Mouse (Mus musculus) lung, embryonic 16.5 days (tissue): ENCODE measurements at regions not wholly inside any gene's neighbourhood (a gene's known extent, or its start where the extent isn't known, plus 50 kb on each side); places are given as distances from the start of the nearest gene placed in this dataset.

Experiments used
- ATAC-seq: fragments of 200-750 bp; cut with Nextera tagmentation; 2 replicates; pipeline ENCODE4 v1.8.0; 2017; ENCODE audit warnings: low read depth, mild to moderate bottlenecking, moderate library complexity
- H3K27ac ChIP-seq: fragments of 300-500 bp; sonication (generic); 2 replicates; pipeline ENCODE4 v1.5.1; 2014; ENCODE audit warnings: mild to moderate bottlenecking, control low read depth, low read length
- H3K27me3 ChIP-seq: fragments of 300-500 bp; sonication (generic); 2 replicates; pipeline ENCODE4 v1.6.1; 2014; ENCODE audit warnings: low read depth, low read length, mixed read lengths; ENCODE audit not compliant: control insufficient read depth, insufficient read depth
- H3K36me3 ChIP-seq: fragments of 300-500 bp; sonication (generic); 2 replicates; pipeline ENCODE4 v1.6.1; 2014; ENCODE audit warnings: low read length; ENCODE audit not compliant: control insufficient read depth, insufficient read depth
- H3K4me1 ChIP-seq: fragments of 300-500 bp; sonication (generic); replicated peaks from 2 replicates; pipeline ENCODE4 v1.6.1; 2014; ENCODE audit warnings: low read length, mixed read lengths; ENCODE audit not compliant: control insufficient read depth, insufficient read depth
- H3K4me2 ChIP-seq: fragments of 300-500 bp; sonication (generic); 2 replicates; pipeline ENCODE4 v1.6.1; 2014; ENCODE audit warnings: low read depth, low read length, control low read depth
- H3K4me3 ChIP-seq: fragments of 300-500 bp; sonication (generic); 2 replicates; pipeline ENCODE4 v1.5.1; 2014; ENCODE audit warnings: mild to moderate bottlenecking, low read length, control low read depth
- H3K9ac ChIP-seq: fragments of 300-500 bp; sonication (generic); 2 replicates; pipeline ENCODE4 v1.6.1; 2014; ENCODE audit warnings: low read length, control low read depth
- H3K9me3 ChIP-seq: fragments of 300-500 bp; sonication (generic); 2 replicates; pipeline ENCODE4 v1.6.1; 2016; ENCODE audit warnings: low read length; ENCODE audit not compliant: control insufficient read depth
- WGBS: fragments of 180-500 bp; shearing (Covaris S2); extraction: QIAGEN DNeasy Blood & Tissue Kit; methylation state at CpG from one replicate; pipeline ENCODE4 v1.1.7; 2014; 5-methylcytosine and 5-hydroxymethylcytosine counted together

DNA sequence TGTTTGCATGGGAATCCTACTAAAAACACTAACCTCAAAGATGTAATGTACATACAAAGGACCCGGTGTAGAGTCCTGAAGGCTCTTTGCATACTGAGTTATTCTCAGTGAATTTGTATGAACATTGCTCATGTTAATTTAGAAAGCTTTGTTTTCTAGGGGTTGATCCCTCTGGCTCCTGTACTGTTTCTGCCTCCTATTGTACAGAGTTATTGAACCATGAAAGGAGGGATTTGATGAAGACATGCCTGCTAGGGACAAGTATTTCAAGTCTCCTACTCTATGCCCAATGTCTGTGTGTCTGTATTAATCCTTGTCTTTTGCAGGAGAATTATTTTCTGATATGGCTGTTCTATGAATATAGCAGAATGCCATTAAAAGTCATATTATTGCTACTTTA is 1425.1 kb downstream of the Fam181b start:
- no peaks in the 10 kb centered on the region for H3K27me3 ChIP-seq
- 93% methylated on average over 1 of the region's 1 CpGs for WGBS
- H3K9ac ChIP-seq: no peak overlapping the region
- H3K4me1 ChIP-seq: no peaks in the 10 kb centered on the region
- H3K36me3 ChIP-seq: no peaks in the 10 kb centered on the region
- H3K4me2 ChIP-seq: no peak overlapping the region
- H3K27ac ChIP-seq: no peak overlapping the region
- no peak overlapping the region for H3K4me3 ChIP-seq
- no peaks in the 10 kb centered on the region for H3K9me3 ChIP-seq
- no peak for ATAC-seq

DNA sequence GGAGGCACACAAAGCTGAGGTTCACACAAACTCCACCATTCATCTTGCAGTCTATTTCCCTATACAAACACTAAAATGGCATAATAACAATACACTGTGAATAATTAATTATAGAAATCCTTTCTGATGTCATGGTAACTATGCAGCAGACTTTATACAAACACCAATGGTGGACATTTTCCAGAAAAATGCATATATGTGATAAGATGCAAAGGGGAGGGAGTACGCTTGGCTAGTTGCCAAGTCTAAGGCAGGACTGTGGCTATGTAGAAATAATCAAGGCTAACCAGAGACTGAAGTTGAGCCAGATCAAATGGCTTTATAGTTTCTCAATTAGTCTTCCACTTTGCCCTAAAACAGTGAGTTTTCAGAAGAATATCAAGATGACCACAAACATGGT is 1437.3 kb downstream of the Fam181b start:
- Histone ChIP-seq H3K36me3 (no peaks in the 10 kb centered on the region), H3K4me2 (no peak overlapping the region), H3K27ac (no peak overlapping the region), H3K27me3 (no peaks in the 10 kb centered on the region), H3K9ac (no peak overlapping the region), H3K4me3 (no peak overlapping the region), H3K9me3 (peaks cover 3% of the 10 kb centered on the region; the same call in 1 of the 2 replicates), H3K4me1 (no peaks in the 10 kb centered on the region)
- ATAC-seq: peak; percentile 49; the same call in 1 of the 2 replicates
- 67% methylated on average over 1 of the region's 1 CpGs for WGBS

DNA sequence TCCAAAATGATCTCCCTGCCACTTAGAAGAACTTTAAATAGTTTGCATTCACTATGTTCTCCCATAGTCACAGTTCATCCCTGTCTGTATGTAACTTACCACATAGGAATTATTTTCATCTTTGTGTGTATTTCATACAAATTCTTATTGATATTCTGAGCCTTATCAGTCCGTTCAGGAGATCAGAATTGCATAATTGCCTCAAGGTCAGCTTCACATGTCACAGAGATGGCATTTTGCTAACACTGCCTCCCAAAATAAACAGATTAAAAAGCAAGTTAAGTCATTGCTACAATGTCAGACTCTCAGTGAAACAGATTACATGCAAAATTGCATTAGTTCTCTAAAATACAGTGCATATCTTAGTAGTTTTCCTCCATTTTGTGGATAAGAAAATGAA is 1452.9 kb downstream of the Fam181b start:
- no peak for ATAC-seq
- Histone ChIP-seq H3K27me3 (no peaks in the 10 kb centered on the region), H3K4me3 (no peak overlapping the region), H3K27ac (no peak overlapping the region), H3K4me1 (no peaks in the 10 kb centered on the region), H3K9me3 (no peaks in the 10 kb centered on the region), H3K9ac (no peak overlapping the region), H3K36me3 (no peaks in the 10 kb centered on the region), H3K4me2 (no peak overlapping the region)
- 46% methylated on average over 1 of the region's 1 CpGs for WGBS

DNA sequence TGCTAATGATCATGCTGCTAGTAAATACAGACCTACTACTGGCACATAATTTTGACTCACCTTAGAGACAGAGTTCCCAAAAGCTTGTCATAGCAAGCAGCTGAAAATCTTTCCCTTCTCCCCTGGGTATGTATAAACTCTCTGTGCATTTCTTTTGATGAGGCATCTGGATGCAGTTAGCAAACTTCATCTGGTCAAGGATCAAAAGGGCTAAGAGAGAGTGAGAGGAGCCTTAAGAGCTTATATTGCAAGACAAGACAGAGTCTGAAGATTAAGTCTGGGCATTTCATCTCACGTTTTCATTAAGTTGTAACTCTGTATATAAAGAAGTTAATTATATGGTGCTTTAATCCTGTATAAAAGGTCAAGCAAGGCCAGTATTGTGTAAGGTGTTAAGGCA is 1468.7 kb downstream of the Fam181b start:
- Histone ChIP-seq H3K4me3 (no peak overlapping the region), H3K27me3 (no peaks in the 10 kb centered on the region), H3K9me3 (no peaks in the 10 kb centered on the region), H3K36me3 (no peaks in the 10 kb centered on the region), H3K27ac (no peak overlapping the region), H3K9ac (no peak overlapping the region), H3K4me2 (no peak overlapping the region), H3K4me1 (no peaks in the 10 kb centered on the region)
- ATAC-seq: no peak
- WGBS: 15% methylated on average over 1 of the region's 1 CpGs

DNA sequence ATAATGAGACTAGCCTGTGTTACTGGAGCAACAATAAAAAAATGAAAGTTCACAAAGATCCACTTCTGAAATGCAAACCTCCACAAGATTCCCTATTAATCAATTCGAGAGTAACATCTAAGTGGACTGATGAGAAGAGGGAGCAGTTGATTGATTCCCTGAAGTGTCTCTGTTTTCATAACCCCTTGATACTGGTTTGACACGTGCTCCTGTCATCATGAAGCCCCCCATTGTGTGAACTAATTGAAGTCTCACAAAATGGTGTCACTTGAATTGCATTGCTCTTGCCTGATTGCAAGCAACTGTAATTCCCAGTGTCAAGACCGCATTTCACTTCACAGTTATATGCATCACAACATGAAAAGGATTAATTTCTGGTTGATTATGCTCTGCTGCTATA is 1501.8 kb downstream of the Fam181b start:
- no peak overlapping the region for H3K4me2 ChIP-seq
- no peak overlapping the region for H3K27ac ChIP-seq
- no peak for ATAC-seq
- H3K4me3 ChIP-seq: no peak overlapping the region
- 36% methylated on average over 3 of the region's 3 CpGs for WGBS
- H3K4me1 ChIP-seq: no peaks in the 10 kb centered on the region
- no peaks in the 10 kb centered on the region for H3K9me3 ChIP-seq
- no peaks in the 10 kb centered on the region for H3K36me3 ChIP-seq
- no peak overlapping the region for H3K9ac ChIP-seq
- no peaks in the 10 kb centered on the region for H3K27me3 ChIP-seq

DNA sequence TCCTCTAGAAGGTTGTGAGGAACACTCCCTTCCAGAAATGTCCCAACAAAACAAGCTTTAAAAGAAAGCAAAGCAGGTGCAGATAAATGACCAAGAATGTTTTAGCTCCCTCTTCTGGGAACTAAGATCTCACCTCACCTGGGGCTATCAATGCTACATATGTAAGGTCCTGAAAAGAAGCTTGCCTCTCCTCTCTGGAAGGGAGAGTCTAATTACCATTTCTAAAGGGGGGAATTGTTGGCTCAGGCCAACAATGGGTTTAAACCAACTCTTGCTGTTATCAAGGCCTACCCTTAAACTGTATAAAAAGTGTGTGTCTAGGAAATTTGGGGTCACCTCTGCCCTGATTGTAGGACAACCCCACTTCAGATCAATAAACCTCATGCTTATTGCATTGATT is 1508.1 kb downstream of the Fam181b start:
- Histone ChIP-seq H3K4me3 (no peak overlapping the region), H3K4me1 (no peaks in the 10 kb centered on the region), H3K27ac (no peak overlapping the region), H3K36me3 (no peaks in the 10 kb centered on the region), H3K9me3 (no peaks in the 10 kb centered on the region), H3K4me2 (no peak overlapping the region), H3K27me3 (no peaks in the 10 kb centered on the region), H3K9ac (no peak overlapping the region)
- no peak for ATAC-seq

DNA sequence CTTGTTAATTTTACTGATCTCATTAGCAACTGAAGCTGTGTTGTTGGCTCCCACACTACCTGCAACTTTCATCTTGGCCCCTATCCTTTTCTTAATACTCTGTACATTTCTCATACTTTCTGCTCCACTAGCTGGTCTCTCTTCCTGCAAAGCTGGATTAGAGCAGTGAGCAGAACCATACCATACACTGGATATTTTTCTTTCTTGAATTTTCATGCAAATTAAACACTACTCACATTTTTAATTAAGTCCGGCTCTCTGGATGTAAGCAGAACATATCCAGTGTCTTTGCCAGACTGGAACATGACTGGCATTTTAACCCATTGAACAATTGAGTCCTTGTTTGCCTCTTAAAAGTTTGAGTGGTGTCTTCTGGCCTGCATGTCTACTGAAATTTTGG is 1515.0 kb downstream of the Fam181b start:
- 75% methylated on average over 1 of the region's 1 CpGs for WGBS
- no peaks in the 10 kb centered on the region for H3K27me3 ChIP-seq
- H3K4me3 ChIP-seq: no peak overlapping the region
- no peaks in the 10 kb centered on the region for H3K9me3 ChIP-seq
- H3K27ac ChIP-seq: no peak overlapping the region
- no peak overlapping the region for H3K4me2 ChIP-seq
- no peaks in the 10 kb centered on the region for H3K36me3 ChIP-seq
- no peak for ATAC-seq
- H3K4me1 ChIP-seq: no peaks in the 10 kb centered on the region
- no peak overlapping the region for H3K9ac ChIP-seq

DNA sequence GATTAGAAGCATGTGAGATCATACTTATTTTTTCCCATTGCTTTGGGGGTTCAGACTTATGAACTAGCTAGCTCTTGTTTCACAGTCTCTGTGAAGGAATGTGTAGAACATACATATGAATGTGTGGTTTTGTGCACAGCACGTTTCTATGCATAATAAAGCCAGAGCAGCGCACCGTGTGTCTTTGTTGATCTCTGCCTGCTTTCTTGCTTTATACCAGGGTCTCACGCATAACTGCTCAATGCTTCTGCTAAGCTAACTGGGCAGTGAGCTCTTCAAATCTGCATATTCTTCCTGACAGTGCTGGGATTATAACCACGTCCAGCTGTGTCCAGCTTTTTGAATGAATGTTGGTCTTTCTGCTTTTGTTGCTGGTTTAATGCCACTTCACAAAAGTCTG is 1539.3 kb downstream of the Fam181b start:
- WGBS: 84% methylated on average over 5 of the region's 5 CpGs

DNA sequence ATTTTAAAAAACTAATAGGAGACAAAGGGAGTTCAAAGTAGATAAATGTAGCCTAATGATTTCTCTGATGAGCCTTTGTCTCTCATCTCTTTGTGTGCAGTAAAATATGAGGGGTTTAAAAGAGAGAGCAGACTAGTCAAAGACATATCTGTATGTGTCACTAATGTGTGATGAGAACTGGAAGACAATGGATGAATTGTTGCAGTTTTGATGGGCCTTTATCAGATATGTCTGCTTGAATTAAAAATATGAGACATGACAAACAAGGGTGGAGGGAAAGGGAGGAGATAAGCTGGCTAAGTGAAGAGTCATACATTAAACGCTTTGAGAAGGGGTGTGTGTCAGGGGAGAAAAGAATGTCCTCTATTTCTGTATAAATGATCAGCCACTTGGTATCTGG is 1544.9 kb downstream of the Fam181b start:
- H3K9ac ChIP-seq: no peak overlapping the region
- H3K4me3 ChIP-seq: no peak overlapping the region
- no peaks in the 10 kb centered on the region for H3K36me3 ChIP-seq
- 57% methylated on average over 1 of the region's 1 CpGs for WGBS
- no peaks in the 10 kb centered on the region for H3K9me3 ChIP-seq
- H3K27ac ChIP-seq: no peak overlapping the region
- H3K4me1 ChIP-seq: no peaks in the 10 kb centered on the region
- no peak for ATAC-seq
- H3K27me3 ChIP-seq: no peaks in the 10 kb centered on the region
- no peak overlapping the region for H3K4me2 ChIP-seq

More for the DNA sequence above, 1539.3 kb downstream of the Fam181b start:
- no peak overlapping the region for H3K4me2 ChIP-seq
- no peaks in the 10 kb centered on the region for H3K36me3 ChIP-seq
- no peak for ATAC-seq
- no peak overlapping the region for H3K4me3 ChIP-seq
- no peaks in the 10 kb centered on the region for H3K4me1 ChIP-seq
- H3K9me3 ChIP-seq: no peaks in the 10 kb centered on the region
- H3K9ac ChIP-seq: no peak overlapping the region
- no peaks in the 10 kb centered on the region for H3K27me3 ChIP-seq
- no peak overlapping the region for H3K27ac ChIP-seq

DNA sequence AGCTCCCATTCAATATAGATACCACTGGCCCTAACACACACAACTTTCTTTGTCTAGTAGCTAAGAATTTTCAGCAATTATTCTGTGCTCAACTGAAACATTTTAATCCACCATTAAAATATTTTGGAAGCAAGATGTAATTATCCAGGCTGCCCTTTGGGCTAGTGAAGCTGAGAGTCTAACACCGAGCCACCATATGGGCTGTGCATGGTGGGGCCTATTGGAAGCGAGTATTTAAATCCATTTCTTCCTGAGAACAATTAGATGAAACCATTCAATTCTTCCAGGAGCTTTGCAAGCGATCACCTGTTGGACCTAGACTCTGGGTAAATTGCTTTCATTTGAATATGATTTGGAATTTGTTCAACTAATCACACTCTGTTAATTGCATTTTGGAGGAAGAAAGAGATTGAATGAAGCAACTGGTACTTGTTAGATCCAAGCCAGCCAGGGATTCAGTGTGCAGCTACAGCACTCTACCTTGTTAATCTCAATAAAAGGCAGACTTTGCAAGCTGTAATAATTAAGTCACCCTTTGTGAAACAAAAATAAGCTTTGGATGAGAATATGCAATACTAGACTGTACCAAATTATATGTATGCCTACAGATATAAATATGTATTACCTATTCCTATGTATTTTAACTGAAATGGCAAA is 1533.6 kb upstream of the Tenm4 start:
- Histone ChIP-seq H3K4me2 (no peak overlapping the region), H3K36me3 (no peaks in the 10 kb centered on the region), H3K27ac (no peak overlapping the region), H3K9ac (no peak overlapping the region), H3K9me3 (no peaks in the 10 kb centered on the region), H3K4me1 (no peaks in the 10 kb centered on the region), H3K27me3 (no peaks in the 10 kb centered on the region), H3K4me3 (no peak overlapping the region)
- no peak for ATAC-seq
- WGBS: 66% methylated on average over 3 of the region's 3 CpGs
